Mouse (Mus musculus) hindbrain, embryonic 16.5 days (tissue): ENCODE measurements around the gene Jam3. TPM values are rescaled to one million over a fixed set of nuclear protein-coding genes. Genes with fewer than 3 reads are reported as not detected.

Experiments used
- ATAC-seq: fragments of 200-750 bp; cut with Nextera tagmentation; 2 replicates; pipeline ENCODE4 v1.8.0; 2017; ENCODE audit warnings: moderate TSS enrichment, moderate library complexity
- H3K27ac ChIP-seq: fragments of 300-500 bp; sonication (generic); 2 replicates; pipeline ENCODE4 v1.5.1; 2014; ENCODE audit warnings: low read depth, mild to moderate bottlenecking, control low read depth, low read length, moderate library complexity
- H3K27me3 ChIP-seq: fragments of 300-500 bp; sonication (generic); replicated peaks from 2 replicates; pipeline ENCODE4 v1.6.1; 2014; ENCODE audit warnings: low read length; ENCODE audit not compliant: control insufficient read depth, insufficient read depth
- H3K36me3 ChIP-seq: fragments of 300-500 bp; sonication (generic); 2 replicates; pipeline ENCODE4 v1.6.1; 2014; ENCODE audit warnings: mild to moderate bottlenecking, low read length, moderate library complexity, mixed read lengths; ENCODE audit not compliant: control insufficient read depth, insufficient read depth
- H3K4me1 ChIP-seq: fragments of 300-500 bp; sonication (generic); 2 replicates; pipeline ENCODE4 v1.6.1; 2014; ENCODE audit warnings: low read depth, low read length; ENCODE audit not compliant: control insufficient read depth, insufficient read depth
- H3K4me2 ChIP-seq: fragments of 300-500 bp; sonication (generic); 2 replicates; pipeline ENCODE4 v1.6.1; 2014; ENCODE audit warnings: mild to moderate bottlenecking, low read length, control low read depth, moderate library complexity
- H3K4me3 ChIP-seq: fragments of 300-500 bp; sonication (generic); 2 replicates; pipeline ENCODE4 v1.5.1; 2014; ENCODE audit warnings: mild to moderate bottlenecking, low read length, control low read depth, moderate library complexity
- H3K9ac ChIP-seq: fragments of 300-500 bp; sonication (generic); 2 replicates; pipeline ENCODE4 v1.6.1; 2014; ENCODE audit warnings: low read depth, mild to moderate bottlenecking, control low read depth, low read length, moderate library complexity
- H3K9me3 ChIP-seq: fragments of 300-500 bp; sonication (generic); 2 replicates; pipeline ENCODE4 v1.6.1; 2014; ENCODE audit warnings: mild to moderate bottlenecking, low read length, moderate library complexity; ENCODE audit not compliant: control insufficient read depth
- WGBS: fragments of 180-500 bp; shearing (Covaris S2); extraction: QIAGEN DNeasy Blood & Tissue Kit; methylation state at CpG from one replicate; pipeline ENCODE4 v1.1.7; 2014; 5-methylcytosine and 5-hydroxymethylcytosine counted together
- polyA plus RNA-seq: library from polyadenylated mRNA; unstranded; fragments of >200 nt; fragmentation: Nextera tagmentation; extraction: Ambion mirVana; gene quantifications from 2 replicates; pipeline ENCODE4 v1.2.1, GENCODE M21; 2015

The Jam3 gene
- polyA plus RNA-seq, 1 experiment from 2014 or later = 43.0 TPM

GRCm38 (mm10) chr9:27128629-27129028 lies 26.6 kb downstream of the Jam3 start:
- Histone ChIP-seq H3K36me3 (no peaks in the 10 kb centered on the region), H3K9ac (no peak overlapping the region), H3K27ac (no peak overlapping the region), H3K4me2 (no peak overlapping the region), H3K9me3 (no peaks in the 10 kb centered on the region), H3K4me3 (no peak overlapping the region), H3K27me3 (no peaks in the 10 kb centered on the region), H3K4me1 (peaks cover 5% of the 10 kb centered on the region; the same call in 1 of the 2 replicates)
- 78% methylated on average over 4 of the region's 4 CpGs for WGBS
- ATAC-seq = no peak

GRCm38 (mm10) chr9:27126543-27126942 lies 28.7 kb downstream of the Jam3 start:
- no peak overlapping the region for H3K4me3 ChIP-seq
- H3K4me2 ChIP-seq = no peak overlapping the region
- no peaks in the 10 kb centered on the region for H3K27me3 ChIP-seq
- H3K9me3 ChIP-seq = no peaks in the 10 kb centered on the region
- H3K36me3 ChIP-seq = no peaks in the 10 kb centered on the region
- H3K9ac ChIP-seq = no peak overlapping the region
- H3K4me1 ChIP-seq = peaks cover 15% of the 10 kb centered on the region
- ATAC-seq = no peak
- no peak overlapping the region for H3K27ac ChIP-seq
- WGBS = 93% methylated on average over 6 of the region's 6 CpGs

GRCm38 (mm10) chr9:27125450-27125849 lies 29.8 kb downstream of the Jam3 start:
- H3K4me1 ChIP-seq = peaks cover 15% of the 10 kb centered on the region
- H3K9me3 ChIP-seq = no peaks in the 10 kb centered on the region
- no peaks in the 10 kb centered on the region for H3K27me3 ChIP-seq
- no peaks in the 10 kb centered on the region for H3K36me3 ChIP-seq
- 20% methylated on average over 6 of the region's 6 CpGs for WGBS
- no peak overlapping the region for H3K4me3 ChIP-seq
- no peak overlapping the region for H3K4me2 ChIP-seq
- no peak for ATAC-seq
- no peak overlapping the region for H3K27ac ChIP-seq
- 0 out of 2 replicates have a peak overlapping the region, but pooled peaks have one; percentile 24 for H3K9ac ChIP-seq

- no peak overlapping the region for H3K4me2 ChIP-seq
- H3K27ac ChIP-seq = no peak overlapping the region
- H3K9me3 ChIP-seq = no peaks in the 10 kb centered on the region
- H3K36me3 ChIP-seq = no peaks in the 10 kb centered on the region
- 87% methylated on average over 2 of the region's 2 CpGs for WGBS
- H3K27me3 ChIP-seq = no peaks in the 10 kb centered on the region
- H3K4me1 ChIP-seq = peaks cover 15% of the 10 kb centered on the region
- no peak overlapping the region for H3K4me3 ChIP-seq
- no peak for ATAC-seq
- no peak overlapping the region for H3K9ac ChIP-seq
These were observed 31.3 kb downstream of the Jam3 start for GRCm38 (mm10) chr9:27123947-27124346.

- no peaks in the 10 kb centered on the region for H3K27me3 ChIP-seq
- peak; percentile 62 for ATAC-seq
- peak overlapping the region; percentile 1; the same call in 1 of the 2 replicates for H3K4me2 ChIP-seq
- H3K9me3 ChIP-seq = no peaks in the 10 kb centered on the region
- H3K4me3 ChIP-seq = no peak overlapping the region
- H3K36me3 ChIP-seq = no peaks in the 10 kb centered on the region
- H3K27ac ChIP-seq = peak overlapping the region; percentile 25; the same call in 1 of the 2 replicates
- 28% methylated on average over 4 of the region's 4 CpGs for WGBS
- no peak overlapping the region for H3K9ac ChIP-seq
- peaks cover 15% of the 10 kb centered on the region for H3K4me1 ChIP-seq
These were observed 32.3 kb downstream of the Jam3 start for GRCm38 (mm10) chr9:27122963-27123362.

GRCm38 (mm10) chr9:27122076-27122475 lies 33.1 kb downstream of the Jam3 start:
- ATAC-seq = no peak
- 80% methylated on average over 4 of the region's 4 CpGs for WGBS
- Histone ChIP-seq H3K9ac (no peak overlapping the region), H3K36me3 (no peaks in the 10 kb centered on the region), H3K9me3 (no peaks in the 10 kb centered on the region), H3K4me2 (no peak overlapping the region), H3K27me3 (no peaks in the 10 kb centered on the region), H3K4me1 (peaks cover 15% of the 10 kb centered on the region), H3K4me3 (no peak overlapping the region), H3K27ac (no peak overlapping the region)

- WGBS = 86% methylated on average over 9 of the region's 9 CpGs
These were observed 34.0 kb downstream of the Jam3 start for GRCm38 (mm10) chr9:27121254-27121653.

GRCm38 (mm10) chr9:27111756-27112155 lies 43.5 kb downstream of the Jam3 start:
- Histone ChIP-seq H3K4me1 (peaks cover 11% of the 10 kb centered on the region), H3K27ac (no peak overlapping the region), H3K27me3 (no peaks in the 10 kb centered on the region), H3K36me3 (no peaks in the 10 kb centered on the region), H3K9ac (no peak overlapping the region), H3K4me3 (no peak overlapping the region), H3K9me3 (no peaks in the 10 kb centered on the region), H3K4me2 (no peak overlapping the region)
- 93% methylated on average over 3 of the region's 3 CpGs for WGBS
- ATAC-seq = no peak

More at GRCm38 (mm10) chr9:27121254-27121653, 34.0 kb downstream of the Jam3 start:
- no peaks in the 10 kb centered on the region for H3K27me3 ChIP-seq
- no peaks in the 10 kb centered on the region for H3K9me3 ChIP-seq
- no peak overlapping the region for H3K27ac ChIP-seq
- no peak overlapping the region for H3K4me3 ChIP-seq
- no peak for ATAC-seq
- H3K9ac ChIP-seq = no peak overlapping the region
- no peak overlapping the region for H3K4me2 ChIP-seq
- peaks cover 15% of the 10 kb centered on the region for H3K4me1 ChIP-seq
- H3K36me3 ChIP-seq = no peaks in the 10 kb centered on the region

GRCm38 (mm10) chr9:27110681-27111080 lies 44.5 kb downstream of the Jam3 start:
- whole genome bisulfite sequencing = 54% methylated on average over 5 of the region's 5 CpGs

More at GRCm38 (mm10) chr9:27110681-27111080, 44.5 kb downstream of the Jam3 start:
- Histone ChIP-seq H3K27ac (no peak overlapping the region), H3K4me1 (peaks cover 11% of the 10 kb centered on the region), H3K9me3 (no peaks in the 10 kb centered on the region), H3K36me3 (no peaks in the 10 kb centered on the region), H3K9ac (no peak overlapping the region), H3K4me3 (no peak overlapping the region), H3K4me2 (no peak overlapping the region), H3K27me3 (no peaks in the 10 kb centered on the region)
- no peak for ATAC-seq
